Comparison of ENCODE assay signal across 1 mouse cellular context in the genomic region with DNA sequence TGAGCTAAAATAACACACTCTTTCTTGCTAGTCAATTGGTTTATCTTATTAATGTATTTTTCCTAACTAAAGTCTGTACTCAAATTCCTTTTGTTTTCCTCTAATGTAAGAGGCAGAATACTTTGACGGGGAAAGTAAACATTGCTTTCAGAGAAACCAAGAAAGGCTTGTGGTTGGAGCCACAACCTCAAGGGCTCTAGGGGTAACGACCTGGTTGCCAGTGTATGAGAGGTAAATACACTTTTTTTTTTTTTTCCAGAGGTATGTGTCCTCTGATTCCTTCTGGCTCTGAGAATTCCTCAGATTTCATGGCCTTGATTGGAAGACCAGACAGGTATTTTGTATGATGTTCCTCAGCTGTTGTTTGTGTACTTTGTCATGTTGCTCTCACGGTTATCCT.
TF ChIP-seq lines count a peak whose summit lies in the region.

No protein-coding gene starts in this region.

TF ChIP-seq in MEL, 35 proteins besides CTCF, POLR2A, EP300 and RAD21:
- TF ChIP-seq SMC3 (IDR thresholded peaks at IDR 0.05; ENCODE audit: low read depth, low read length), result no peak
- no peak for TF ChIP-seq TBP (IDR thresholded peaks at IDR 0.05; ENCODE audit: low read depth, low read length)
- TF ChIP-seq CHD2 (IDR thresholded peaks at IDR 0.05; ENCODE audit: low read length), result no peak
- no peak for TF ChIP-seq SIN3A (IDR thresholded peaks at IDR 0.05; ENCODE audit: low read length)
- TF ChIP-seq MYC (IDR thresholded peaks at IDR 0.05; ENCODE audit: low read depth, low read length), result no peak
- TF ChIP-seq TCF12 (IDR thresholded peaks at IDR 0.05; ENCODE audit: low read depth, low read length), result no peak
- no peak for TF ChIP-seq MAX (IDR thresholded peaks at IDR 0.05; ENCODE audit: low read length)
- TF ChIP-seq USF1 (IDR thresholded peaks at IDR 0.05; ENCODE audit: low read depth, low read length), result no peak
- TF ChIP-seq USF2 (IDR thresholded peaks at IDR 0.05; ENCODE audit: borderline replicate concordance in 1 of 2, insufficient read depth in 1 of 2, low read depth in 1 of 2, low read length in 2 of 2), result no peak
- no peak for TF ChIP-seq MAFK (IDR thresholded peaks at IDR 0.05; ENCODE audit: borderline replicate concordance, low read depth, low read length)
- no peak for TF ChIP-seq POLR2AphosphoS2 (IDR thresholded peaks at IDR 0.05; ENCODE audit: low read length)
- TF ChIP-seq NRF1 (IDR thresholded peaks at IDR 0.05; ENCODE audit: insufficient read depth, low read depth, low read length, poor library complexity, severe bottlenecking), result no peak
- TF ChIP-seq ETS1 (IDR thresholded peaks at IDR 0.05; ENCODE audit: low read depth, low read length), result no peak
- no peak for TF ChIP-seq POLR2AphosphoS5 (IDR thresholded peaks at IDR 0.05; ENCODE audit: borderline replicate concordance, low read depth, low read length)
